Mouse (Mus musculus) adrenal gland, postnatal 14 days (tissue): ENCODE measurements around the gene Pmf1. TPM values are rescaled to one million over a fixed set of nuclear protein-coding genes. Genes with fewer than 3 reads are reported as not detected.
"Not testable (repeated sequence)": the region's sequence is repeated elsewhere in the genome, so short reads cannot be mapped to it uniquely, and the experiment has no call there.

Source experiments
- DNase-seq: peaks from one replicate; pipeline ENCODE4 v3.0.0; 2021; ENCODE audit warnings: mixed read lengths
- total RNA-seq: library from RNA; stranded (reverse); gene quantifications from 2 replicates; pipeline ENCODE4 v1.2.3, GENCODE M21; 2021

Gene Pmf1
- total RNA-seq, 1 experiment from 2014 or later: 58.2 TPM

- no peak for DNase-seq
Observed at GRCm38 (mm10) chr3:88395742-88396141, 14.4 kb downstream of the Pmf1 start.

- no peak for DNase-seq
Observed at GRCm38 (mm10) chr3:88395288-88395687, 14.8 kb downstream of the Pmf1 start.

GRCm38 (mm10) chr3:88393776-88394375 lies 16.3 kb downstream of the Pmf1 start:
- no peak for DNase-seq

GRCm38 (mm10) chr3:88384364-88384763 lies 25.8 kb downstream of the Pmf1 start, which contains the start of gene Bglap:
Gene Bglap (minus strand): TSS chr3:88384464.
- DNase-seq: no peak

- DNase-seq: not testable (repeated sequence)
Observed at GRCm38 (mm10) chr3:88382383-88382782, 27.7 kb downstream of the Pmf1 start.

- DNase-seq: peak; percentile 49
Observed at GRCm38 (mm10) chr3:88381389-88382315, 28.5 kb downstream of the Pmf1 start.

- DNase-seq: not testable (repeated sequence)
Observed at GRCm38 (mm10) chr3:88378599-88378998, 31.5 kb downstream of the Pmf1 start, which contains the start of gene Bglap2. Gene Bglap2 (minus strand): TSS chr3:88378699.

- not testable (repeated sequence) for DNase-seq
Observed at GRCm38 (mm10) chr3:88376644-88377043, 33.5 kb downstream of the Pmf1 start.

GRCm38 (mm10) chr3:88375750-88376626 lies 34.1 kb downstream of the Pmf1 start:
- peak; percentile 52 for DNase-seq

GRCm38 (mm10) chr3:88372643-88373042 lies 37.5 kb downstream of the Pmf1 start, which contains the start of gene Bglap3:
Gene Bglap3 (minus strand): TSS chr3:88372743.
- not testable (repeated sequence) for DNase-seq

- DNase-seq: not testable (repeated sequence)
Observed at GRCm38 (mm10) chr3:88368511-88368910, 41.6 kb downstream of the Pmf1 start.

- DNase-seq: not testable (repeated sequence)
Observed at GRCm38 (mm10) chr3:88367517-88367916, 42.6 kb downstream of the Pmf1 start.

GRCm38 (mm10) chr3:88366830-88367428 lies 43.2 kb downstream of the Pmf1 start:
- peak; percentile 72 for DNase-seq

- no peak for DNase-seq
Observed at GRCm38 (mm10) chr3:88365705-88366361, 44.3 kb downstream of the Pmf1 start.

- DNase-seq: peak; percentile 84
Observed at GRCm38 (mm10) chr3:88364337-88364736, 45.8 kb downstream of the Pmf1 start, which contains the start of gene Paqr6. Gene Paqr6 (plus strand): TSS chr3:88364584.

GRCm38 (mm10) chr3:88363700-88364099 lies 46.4 kb downstream of the Pmf1 start:
- DNase-seq: no peak

GRCm38 (mm10) chr3:88361612-88362313 lies 48.4 kb downstream of the Pmf1 start:
- no peak for DNase-seq

GRCm38 (mm10) chr3:88361096-88361495 lies 49.0 kb downstream of the Pmf1 start:
- DNase-seq: no peak

GRCm38 (mm10) chr3:88359989-88360388 lies 50.1 kb downstream of the Pmf1 start:
- DNase-seq: no peak

- no peak for DNase-seq
Observed at GRCm38 (mm10) chr3:88359584-88359983, 50.5 kb downstream of the Pmf1 start.
